Mouse (Mus musculus): ENCODE measurements at regions not wholly inside any gene's neighbourhood (a gene's known extent, or its start where the extent isn't known, plus 50 kb on each side); places are given as distances from the start of the nearest gene placed in this dataset.

DNA sequence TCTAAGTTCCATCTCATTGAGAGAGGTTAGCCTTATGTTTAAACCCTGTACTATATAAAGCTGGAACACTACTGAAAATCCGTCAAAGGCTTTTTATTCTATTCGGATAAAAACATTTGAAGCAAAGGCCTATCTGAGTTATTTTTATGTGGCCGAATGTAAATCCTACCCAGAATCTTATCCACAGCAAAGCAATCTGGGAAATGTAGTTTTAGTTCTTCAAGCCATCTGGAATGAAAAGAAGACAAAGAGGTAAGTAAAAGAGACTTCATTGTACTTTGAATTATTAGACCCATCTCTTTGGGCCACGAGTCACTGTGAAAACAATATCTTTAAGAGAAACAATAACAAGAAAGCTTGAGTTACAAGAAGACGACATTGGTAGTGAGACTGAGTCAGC, 72.5 kb upstream of the Arg1 start:
- DNase-seq: no peak
- WGBS: 89% methylated on average over 5 of the region's 5 CpGs
- no peaks in the 10 kb centered on the region for H3K4me1 ChIP-seq (ENCODE audit: control insufficient read depth, insufficient read depth, low read length)
- H3K4me3 ChIP-seq (replicated peaks; ENCODE audit: insufficient read depth, low read depth, low read length): no peak overlapping the region
- TF ChIP-seq POLR2A (IDR thresholded peaks at IDR 0.05; ENCODE audit: borderline replicate concordance, insufficient read depth, low read length) (no peak), CTCF (IDR thresholded peaks at IDR 0.05; ENCODE audit: borderline replicate concordance, insufficient read depth, low read depth, low read length) (no peak)
- H3K27ac ChIP-seq (ENCODE audit: insufficient read depth, low read length): no peak overlapping the region
- no peaks in the 10 kb centered on the region for H3K27me3 ChIP-seq (ENCODE audit: control insufficient read depth, insufficient read depth, low read length)

DNA sequence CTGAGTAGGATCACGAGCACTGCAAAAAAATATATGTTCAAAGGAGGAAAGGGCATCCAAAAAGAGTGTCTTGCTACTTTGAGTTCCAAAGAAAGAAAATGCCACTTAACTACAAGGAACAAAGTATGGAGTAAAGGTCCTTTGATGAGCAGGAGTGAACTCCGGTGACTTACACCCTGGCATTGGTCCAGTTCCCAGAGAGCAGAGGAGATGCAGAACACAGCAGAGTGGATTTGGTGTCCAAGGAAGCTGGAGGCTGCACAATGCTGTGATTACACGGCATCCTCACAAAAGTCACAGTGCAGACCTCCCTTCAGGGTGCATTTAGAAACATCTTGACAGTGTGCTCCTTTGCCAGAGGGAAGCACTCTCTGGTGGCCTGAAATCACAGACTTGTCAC, 70.4 kb upstream of the Arg1 start:
- H3K27me3 ChIP-seq (ENCODE audit: control insufficient read depth, insufficient read depth, low read length): no peaks in the 10 kb centered on the region
- 41% methylated on average over 3 of the region's 3 CpGs for WGBS

DNA sequence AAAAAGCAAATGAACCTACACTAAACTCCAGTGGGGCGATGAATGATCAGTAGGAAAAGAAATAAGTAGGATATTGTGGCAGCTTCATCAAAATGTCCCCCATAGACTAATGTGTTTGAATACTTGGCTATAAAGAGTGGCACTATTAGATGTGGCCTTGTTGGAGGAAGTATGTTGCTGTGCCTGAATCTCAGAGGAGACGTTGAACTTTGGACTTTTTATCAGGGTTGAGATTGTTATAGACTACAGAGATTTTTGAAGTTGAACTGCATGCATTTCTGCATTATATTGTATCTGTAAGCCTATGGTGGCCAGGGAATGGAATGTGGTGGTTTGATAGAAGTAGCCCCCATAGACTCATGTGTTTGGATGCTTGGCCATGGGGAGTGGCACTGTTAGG, 68.5 kb upstream of the Arg1 start:
- Histone ChIP-seq H3K4me1 (ENCODE audit: control insufficient read depth, insufficient read depth, low read length) (no peaks in the 10 kb centered on the region), H3K27ac (ENCODE audit: insufficient read depth, low read length) (no peak overlapping the region), H3K4me3 (replicated peaks; ENCODE audit: insufficient read depth, low read depth, low read length) (no peak overlapping the region), H3K27me3 (ENCODE audit: control insufficient read depth, insufficient read depth, low read length) (no peaks in the 10 kb centered on the region)
- TF ChIP-seq POLR2A (IDR thresholded peaks at IDR 0.05; ENCODE audit: borderline replicate concordance, insufficient read depth, low read length) (no peak), CTCF (IDR thresholded peaks at IDR 0.05; ENCODE audit: borderline replicate concordance, insufficient read depth, low read depth, low read length) (no peak)
- WGBS: 97% methylated on average over 2 of the region's 2 CpGs
- no peak for DNase-seq

More for the DNA sequence above, 70.4 kb upstream of the Arg1 start:
- no peak for DNase-seq
- no peak overlapping the region for H3K27ac ChIP-seq (ENCODE audit: insufficient read depth, low read length)
- H3K4me3 ChIP-seq (replicated peaks; ENCODE audit: insufficient read depth, low read depth, low read length): no peak overlapping the region
- TF ChIP-seq POLR2A (IDR thresholded peaks at IDR 0.05; ENCODE audit: borderline replicate concordance, insufficient read depth, low read length): no peak
- no peak for TF ChIP-seq CTCF (IDR thresholded peaks at IDR 0.05; ENCODE audit: borderline replicate concordance, insufficient read depth, low read depth, low read length)
- H3K4me1 ChIP-seq (ENCODE audit: control insufficient read depth, insufficient read depth, low read length): no peaks in the 10 kb centered on the region

DNA sequence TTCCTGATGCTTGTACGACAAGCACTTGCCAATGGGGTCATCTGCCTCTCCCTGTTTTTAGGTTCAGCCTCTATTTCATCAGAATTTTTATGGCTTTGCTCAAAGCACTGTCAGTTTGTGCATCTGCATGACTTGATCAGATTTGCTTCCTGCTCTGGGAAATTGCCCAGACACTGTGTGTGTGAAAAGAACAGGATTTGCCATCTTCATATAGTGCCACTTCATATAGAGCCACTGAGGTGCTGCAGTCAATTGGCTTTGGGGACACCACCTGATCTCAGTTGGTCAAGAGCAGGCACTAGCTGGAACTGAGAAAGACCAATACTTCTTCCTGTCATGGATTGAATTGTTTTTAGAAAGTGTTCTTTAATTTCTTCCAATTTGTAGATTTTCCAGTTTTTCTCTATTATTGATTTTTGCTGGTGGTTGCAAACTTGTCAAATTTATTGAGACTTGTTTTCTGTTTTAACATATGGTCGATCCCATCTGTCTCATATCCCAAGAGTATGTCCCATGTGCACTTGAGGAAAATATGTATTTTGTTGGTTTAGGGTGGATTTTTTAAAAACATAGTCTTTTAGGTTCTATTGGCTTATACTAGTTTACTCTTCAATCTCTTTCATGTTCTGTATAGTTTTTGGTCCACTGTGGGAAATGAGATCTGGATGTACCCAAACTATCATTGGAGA, 62.8 kb upstream of the Arg1 start:
- TF ChIP-seq POLR2A (IDR thresholded peaks at IDR 0.05; ENCODE audit: borderline replicate concordance, insufficient read depth, low read length) (no peak), CTCF (IDR thresholded peaks at IDR 0.05; ENCODE audit: borderline replicate concordance, insufficient read depth, low read depth, low read length) (no peak)
- no peaks in the 10 kb centered on the region for H3K4me1 ChIP-seq (ENCODE audit: control insufficient read depth, insufficient read depth, low read length)
- no peaks in the 10 kb centered on the region for H3K27me3 ChIP-seq (ENCODE audit: control insufficient read depth, insufficient read depth, low read length)
- peak in 1 of 2 experiments; percentile 38 for DNase-seq
- WGBS: 56% methylated on average over 2 of the region's 2 CpGs
- no peak overlapping the region for H3K27ac ChIP-seq (ENCODE audit: insufficient read depth, low read length)
- H3K4me3 ChIP-seq (replicated peaks; ENCODE audit: insufficient read depth, low read depth, low read length): no peak overlapping the region

DNA sequence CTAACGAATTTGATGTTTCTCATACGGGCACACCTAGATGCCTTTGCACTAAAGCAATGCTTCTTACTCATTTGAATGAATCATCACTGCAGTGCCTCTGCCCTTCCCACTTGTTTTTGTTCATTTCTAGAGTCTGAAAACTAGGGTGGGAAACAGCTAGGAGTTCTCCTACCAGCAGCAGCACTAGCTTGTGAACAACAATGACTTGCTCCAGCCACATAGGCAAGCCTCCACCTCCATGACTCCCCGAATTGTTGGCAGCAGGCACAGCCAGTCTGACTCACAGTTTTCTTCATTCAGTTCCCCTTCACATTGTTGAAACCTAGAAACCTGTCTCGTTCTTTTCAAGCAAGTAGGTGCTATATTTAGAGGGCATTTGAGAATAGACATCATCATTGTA, 57.5 kb upstream of the Arg1 start:
- TF ChIP-seq CTCF (IDR thresholded peaks at IDR 0.05; ENCODE audit: borderline replicate concordance, insufficient read depth, low read depth, low read length) (no peak), POLR2A (IDR thresholded peaks at IDR 0.05; ENCODE audit: borderline replicate concordance, insufficient read depth, low read length) (no peak)
- Histone ChIP-seq H3K4me3 (replicated peaks; ENCODE audit: insufficient read depth, low read depth, low read length) (no peak overlapping the region), H3K4me1 (ENCODE audit: control insufficient read depth, insufficient read depth, low read length) (no peaks in the 10 kb centered on the region), H3K27ac (ENCODE audit: insufficient read depth, low read length) (no peak overlapping the region), H3K27me3 (ENCODE audit: control insufficient read depth, insufficient read depth, low read length) (no peaks in the 10 kb centered on the region)
- no peak for DNase-seq
- WGBS: 93% methylated on average over 4 of the region's 4 CpGs

DNA sequence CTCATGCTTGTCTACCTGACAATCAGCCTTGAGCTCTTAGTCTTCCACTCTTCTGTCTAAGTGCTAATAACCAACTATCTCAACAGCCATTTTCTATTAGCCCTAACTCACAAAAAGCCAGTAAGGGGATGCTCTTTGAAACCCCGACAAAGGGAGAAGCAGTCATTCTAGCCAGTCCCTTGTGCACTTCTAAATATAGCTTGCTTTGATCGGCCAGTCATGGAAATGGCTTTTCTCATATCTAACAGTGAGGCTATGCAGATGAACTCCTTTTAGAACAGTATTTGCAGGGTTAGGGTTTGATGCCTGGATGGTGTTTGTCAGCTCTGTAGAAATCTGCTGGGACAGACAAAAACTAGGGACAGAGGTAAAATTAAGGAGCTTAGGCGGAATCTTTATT, 54.5 kb upstream of the Arg1 start:
- no peak overlapping the region for H3K4me3 ChIP-seq (replicated peaks; ENCODE audit: insufficient read depth, low read depth, low read length)
- H3K27me3 ChIP-seq (ENCODE audit: control insufficient read depth, insufficient read depth, low read length): no peaks in the 10 kb centered on the region
- WGBS: 82% methylated on average over 3 of the region's 3 CpGs
- no peaks in the 10 kb centered on the region for H3K4me1 ChIP-seq (ENCODE audit: control insufficient read depth, insufficient read depth, low read length)
- TF ChIP-seq POLR2A (IDR thresholded peaks at IDR 0.05; ENCODE audit: borderline replicate concordance, insufficient read depth, low read length) (no peak), CTCF (IDR thresholded peaks at IDR 0.05; ENCODE audit: borderline replicate concordance, insufficient read depth, low read depth, low read length) (no peak)
- DNase-seq: no peak
- H3K27ac ChIP-seq (ENCODE audit: insufficient read depth, low read length): no peak overlapping the region
